Mouse (Mus musculus) MEL (cell line): Measurements from ENCODE around the gene Irf2bp2. TPM values are rescaled to one million over a fixed set of nuclear protein-coding genes. Genes with fewer than 3 reads are reported as not detected.

Experiments
- DNase-seq: peaks from one replicate; pipeline ENCODE4 v3.0.0; 2011; ENCODE audit warnings: low read depth, low spot score
- H3K27ac ChIP-seq: 2 replicates; pipeline ENCODE4 v1.5.1; 2012; ENCODE audit warnings: low read depth, mild to moderate bottlenecking, control low read depth, low read length, moderate library complexity; ENCODE audit not compliant: control insufficient read depth
- H3K27me3 ChIP-seq, 2 experiments: fragments of 150-350 bp in 1 of 2; sonication (generic) in 1 of 2; 2 replicates each; pipeline ENCODE4 v1.6.1; 2012; ENCODE audit warnings: low read length in 2 of 2, mild to moderate bottlenecking in 2 of 2, improper control_type of control experiment in 1 of 2, moderate library complexity in 1 of 2; ENCODE audit not compliant: insufficient read depth in 2 of 2, control insufficient read depth in 1 of 2
- H3K36me3 ChIP-seq, 2 experiments: 2 replicates each; pipeline ENCODE4 v1.6.1; 2012 to 2014; ENCODE audit warnings: low read length in 2 of 2, improper control_type of control experiment in 1 of 2, inconsistent platforms in 1 of 2, mild to moderate bottlenecking in 1 of 2; ENCODE audit not compliant: insufficient read depth in 2 of 2, control insufficient read depth in 1 of 2
- H3K4me1 ChIP-seq, 2 experiments: fragments of 150-350 bp in 1 of 2; sonication (generic) in 1 of 2; 2 replicates each; pipeline ENCODE4 v1.6.1; 2012; ENCODE audit warnings: low read length in 2 of 2, improper control_type of control experiment in 1 of 2, mild to moderate bottlenecking in 1 of 2; ENCODE audit not compliant: insufficient read depth in 2 of 2, control insufficient read depth in 1 of 2
- H3K4me3 ChIP-seq, 2 experiments: fragments of 150-350 bp in 1 of 2; sonication (generic) in 1 of 2; 2 replicates each; pipeline ENCODE4 v1.5.1; 2012; ENCODE audit warnings: low read depth in 2 of 2, low read length in 2 of 2, mild to moderate bottlenecking in 2 of 2, moderate library complexity in 2 of 2, control low read depth in 1 of 2, improper control_type of control experiment in 1 of 2; ENCODE audit not compliant: control insufficient read depth in 1 of 2, insufficient read depth in 1 of 2
- H3K79me2 ChIP-seq: 2 replicates; pipeline ENCODE4 v1.6.1; 2012; ENCODE audit warnings: mild to moderate bottlenecking, low read length, moderate library complexity; ENCODE audit not compliant: control insufficient read depth, poor library complexity, insufficient read depth
- H3K9ac ChIP-seq: 2 replicates; pipeline ENCODE4 v1.6.1; 2012; ENCODE audit warnings: low read depth, mild to moderate bottlenecking, control low read depth, low read length, moderate library complexity; ENCODE audit not compliant: control insufficient read depth, poor library complexity, severe bottlenecking
- H3K9me3 ChIP-seq: fragments of 150-350 bp; sonication (generic); replicated peaks from 2 replicates; pipeline ENCODE4 v1.6.1; 2012; ENCODE audit warnings: mild to moderate bottlenecking, low read length, improper control_type of control experiment, moderate library complexity; ENCODE audit not compliant: insufficient read depth
- BHLHE40 ChIP-seq: IDR thresholded peaks from 2 replicates; pipeline ENCODE4 v1.6.1; 2012; ENCODE audit warnings: low read depth, mild to moderate bottlenecking, inconsistent platforms, low read length, improper control_type of control experiment, borderline replicate concordance
- CHD2 ChIP-seq: IDR thresholded peaks from 2 replicates; pipeline ENCODE4 v1.6.1; 2011; ENCODE audit warnings: low read length, improper control_type of control experiment
- ELF1 ChIP-seq: IDR thresholded peaks from 2 replicates; pipeline ENCODE4 v1.6.1; 2014; ENCODE audit warnings: low read depth, mild to moderate bottlenecking, inconsistent platforms, low read length, improper control_type of control experiment, moderate library complexity
- EP300 ChIP-seq, 2 experiments: IDR thresholded peaks; 2 replicates each; pipeline ENCODE4 v1.6.1; 2011; ENCODE audit warnings: improper control_type of control experiment in 2 of 2, low read length in 2 of 2, low read depth in 1 of 2, mild to moderate bottlenecking in 1 of 2
- ETS1 ChIP-seq: IDR thresholded peaks from 2 replicates; pipeline ENCODE4 v1.6.1; 2012; ENCODE audit warnings: low read depth, mild to moderate bottlenecking, inconsistent platforms, low read length, improper control_type of control experiment, moderate library complexity
- GABPA ChIP-seq: IDR thresholded peaks from 2 replicates; pipeline ENCODE4 v1.6.1; 2012; ENCODE audit warnings: low read depth, mild to moderate bottlenecking, inconsistent platforms, low read length, improper control_type of control experiment, moderate library complexity
- JUND ChIP-seq: IDR thresholded peaks from 2 replicates; pipeline ENCODE4 v1.6.1; 2011; ENCODE audit warnings: low read depth, mild to moderate bottlenecking, improper control_type of control experiment, low read length
- MAFK ChIP-seq: IDR thresholded peaks from 2 replicates; pipeline ENCODE4 v1.6.1; 2011; ENCODE audit warnings: low read depth, mild to moderate bottlenecking, low read length, improper control_type of control experiment, borderline replicate concordance
- MAX ChIP-seq: IDR thresholded peaks from 2 replicates; pipeline ENCODE4 v1.6.1; 2011; ENCODE audit warnings: low read length, improper control_type of control experiment
- MAZ ChIP-seq: IDR thresholded peaks from 2 replicates; pipeline ENCODE4 v1.6.1; 2012; ENCODE audit warnings: low read depth, mild to moderate bottlenecking, inconsistent platforms, low read length, improper control_type of control experiment
- MEF2A ChIP-seq: IDR thresholded peaks from 2 replicates; pipeline ENCODE4 v1.6.1; 2014; ENCODE audit warnings: low read depth, mild to moderate bottlenecking, inconsistent platforms, low read length, improper control_type of control experiment; ENCODE audit not compliant: poor library complexity, insufficient replicate concordance, severe bottlenecking; ENCODE audit errors: extremely low read depth
- MYB ChIP-seq: IDR thresholded peaks from 2 replicates; pipeline ENCODE4 v1.6.1; 2011; ENCODE audit warnings: mild to moderate bottlenecking, low read depth, low read length, improper control_type of control experiment
- MYC ChIP-seq: IDR thresholded peaks from 2 replicates; pipeline ENCODE4 v1.6.1; 2011; ENCODE audit warnings: low read depth, mild to moderate bottlenecking, low read length, improper control_type of control experiment, moderate library complexity
- NRF1 ChIP-seq: IDR thresholded peaks from 2 replicates; pipeline ENCODE4 v1.6.1; 2014; ENCODE audit warnings: low read depth, mild to moderate bottlenecking, inconsistent platforms, low read length, improper control_type of control experiment, moderate library complexity; ENCODE audit not compliant: poor library complexity, insufficient read depth, severe bottlenecking
- POLR2A ChIP-seq, 2 experiments: IDR thresholded peaks; 2 replicates each; pipeline ENCODE4 v1.6.1; 2011 to 2012; ENCODE audit warnings: low read length in 2 of 2, mild to moderate bottlenecking in 2 of 2, control low read depth in 1 of 2, improper control_type of control experiment in 1 of 2, low read depth in 1 of 2, moderate library complexity in 1 of 2; ENCODE audit not compliant: control insufficient read depth in 1 of 2, insufficient read depth in 1 of 2, poor library complexity in 1 of 2
- POLR2AphosphoS5 ChIP-seq: IDR thresholded peaks from 2 replicates; pipeline ENCODE4 v1.6.1; 2012; ENCODE audit warnings: low read depth, borderline replicate concordance, mild to moderate bottlenecking, inconsistent platforms, low read length, moderate library complexity, mixed read lengths
- RAD21 ChIP-seq: IDR thresholded peaks from 2 replicates; pipeline ENCODE4 v1.6.1; 2011; ENCODE audit warnings: mild to moderate bottlenecking, low read depth, low read length, improper control_type of control experiment
- RCOR1 ChIP-seq: IDR thresholded peaks from 2 replicates; pipeline ENCODE4 v1.6.1; 2012; ENCODE audit warnings: low read depth, mild to moderate bottlenecking, inconsistent platforms, low read length, improper control_type of control experiment
- UBTF ChIP-seq: IDR thresholded peaks from 2 replicates; pipeline ENCODE4 v1.6.1; 2012; ENCODE audit warnings: low read depth, mild to moderate bottlenecking, inconsistent platforms, low read length, improper control_type of control experiment, moderate library complexity, borderline replicate concordance; ENCODE audit not compliant: insufficient read depth
- ZC3H11A ChIP-seq: IDR thresholded peaks from 2 replicates; pipeline ENCODE4 v1.6.1; 2012; ENCODE audit warnings: low read depth, mild to moderate bottlenecking, inconsistent platforms, low read length, improper control_type of control experiment
- ZKSCAN1 ChIP-seq: IDR thresholded peaks from 2 replicates; pipeline ENCODE4 v1.6.1; 2012; ENCODE audit warnings: low read depth, mild to moderate bottlenecking, inconsistent platforms, low read length, improper control_type of control experiment, moderate library complexity
- ZMIZ1 ChIP-seq: IDR thresholded peaks from 2 replicates; pipeline ENCODE4 v1.6.1; 2012; ENCODE audit warnings: low read depth, mild to moderate bottlenecking, inconsistent platforms, low read length, improper control_type of control experiment, moderate library complexity
- ZNF384 ChIP-seq: IDR thresholded peaks from 2 replicates; pipeline ENCODE4 v1.6.1; 2012; ENCODE audit warnings: low read depth, mild to moderate bottlenecking, inconsistent platforms, low read length, improper control_type of control experiment
- polyA plus RNA-seq, 2 experiments: library from polyadenylated mRNA; stranded (reverse) in 1 of 2; unstranded in 1 of 2; fragments of >175 nt in 1 of 2; fragments of >200 nt in 1 of 2; gene quantifications; 2 replicates each; pipeline versions ENCODE4 v1.2.1 to v1.2.4; 2012; ENCODE audit warnings: low replicate concordance in 2 of 2, low read depth in 1 of 2; ENCODE audit not compliant: insufficient read length in 2 of 2, insufficient read depth in 1 of 2, missing spikeins in 1 of 2
- total RNA-seq: library from RNA; depleted of rRNA; stranded (reverse); fragments of 300-350 nt; gene quantifications from 2 replicates; pipeline ENCODE4 v1.2.3, GENCODE M21; 2012

Gene Irf2bp2
- total and polyA plus RNA-seq, 3 experiments, result 17.1 to 30.4 TPM; not detected in 1

GRCm38 (mm10) chr8:126539355-126540093 is 54.3 kb downstream of the Irf2bp2 start:
- DNase-seq, result peak; percentile 36
- Histone ChIP-seq H3K9ac (no peak overlapping the region), H3K4me3 (no peak overlapping the region), H3K79me2 (no peaks in the 10 kb centered on the region), H3K27ac (no peak overlapping the region), H3K36me3 (0 out of 4 replicates have a peak, but pooled peaks cover 0 to 3% of the 10 kb centered on the region in 2 experiments), H3K27me3 (no peaks in the 10 kb centered on the region), H3K4me1 (0 out of 4 replicates have a peak, but pooled peaks cover 0 to 3% of the 10 kb centered on the region in 2 experiments), H3K9me3 (no peaks in the 10 kb centered on the region)
- TF ChIP-seq CHD2, result no peak
- no peak for TF ChIP-seq MEF2A
- TF ChIP-seq RCOR1, result no peak
- no peak for TF ChIP-seq MAZ
- TF ChIP-seq POLR2AphosphoS5, result no peak
- no peak for TF ChIP-seq UBTF
- TF ChIP-seq JUND, result no peak
- TF ChIP-seq RAD21, result no peak
- no peak for TF ChIP-seq ZC3H11A
- no peak for TF ChIP-seq EP300 (IDR thresholded peaks at IDR 0.05; ENCODE audit: low read depth in 1 of 2, low read length in 2 of 2)
- no peak for TF ChIP-seq POLR2A (IDR thresholded peaks at IDR 0.05; ENCODE audit: control insufficient read depth in 1 of 2, insufficient read depth in 1 of 2, low read depth in 1 of 2, low read length in 2 of 2, poor library complexity in 1 of 2)
- no peak for TF ChIP-seq ZMIZ1
- no peak for TF ChIP-seq MYC

- Histone ChIP-seq H3K9ac (no peak overlapping the region), H3K79me2 (no peaks in the 10 kb centered on the region), H3K9me3 (no peaks in the 10 kb centered on the region), H3K36me3 (0 out of 4 replicates have a peak, but pooled peaks cover 0 to 3% of the 10 kb centered on the region in 2 experiments), H3K4me1 (0 out of 4 replicates have a peak, but pooled peaks cover 0 to 3% of the 10 kb centered on the region in 2 experiments), H3K4me3 (no peak overlapping the region), H3K27ac (no peak overlapping the region), H3K27me3 (no peaks in the 10 kb centered on the region)
- TF ChIP-seq ETS1, result no peak
- no peak for TF ChIP-seq MAFK
- TF ChIP-seq NRF1, result no peak
- TF ChIP-seq MEF2A, result no peak
- TF ChIP-seq MYB, result no peak
- TF ChIP-seq ZNF384, result no peak
- TF ChIP-seq JUND, result no peak
- no peak for TF ChIP-seq MAX
- no peak for TF ChIP-seq GABPA
- TF ChIP-seq ZKSCAN1, result no peak
- TF ChIP-seq BHLHE40, result no peak
- no peak for TF ChIP-seq ELF1
- no peak for DNase-seq
Measured at GRCm38 (mm10) chr8:126538648-126539354, 55.0 kb downstream of the Irf2bp2 start.
